Mouse (Mus musculus) C2C12 (cell line): ENCODE results near the gene Gm13090.

Experiments used
- CTCF ChIP-seq: IDR thresholded peaks from one replicate; pipeline ENCODE4 v1.5.1; 2011; ENCODE audit not compliant: control insufficient read depth, insufficient read depth, insufficient read length
- MYOG ChIP-seq: IDR thresholded peaks from one replicate; pipeline ENCODE4 v1.6.1; 2011; ENCODE audit not compliant: control insufficient read depth, insufficient read length; ENCODE audit errors: extremely low read depth

DNA sequence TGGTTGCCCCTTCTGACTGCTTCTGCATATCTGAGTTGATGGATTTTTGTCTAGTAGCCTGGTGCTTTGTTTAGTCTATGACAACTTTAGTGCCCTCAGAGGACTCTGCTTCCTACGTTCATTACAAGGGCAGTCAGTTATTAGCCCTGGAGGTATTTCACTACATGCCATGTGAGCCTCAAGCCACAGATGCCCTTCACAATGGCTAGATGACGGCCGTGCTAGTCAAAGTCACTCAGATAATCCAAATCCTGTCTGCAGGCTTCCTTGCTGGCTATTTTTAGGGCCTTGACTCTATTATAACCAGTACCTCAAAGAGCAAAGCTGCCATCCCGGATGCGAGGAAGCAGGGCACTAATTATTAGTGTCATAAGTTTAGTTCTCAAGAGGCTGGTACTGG lies 6.3 kb upstream of the Gm13090 start:
- TF ChIP-seq MYOG (no peak), CTCF (no peak)
